Mouse (Mus musculus): ENCODE data around the gene Wdr5b. TPM values are rescaled to one million over a fixed set of nuclear protein-coding genes. Genes with fewer than 3 reads are reported as not detected.
"Not testable (repeated sequence)": the region's sequence is repeated elsewhere in the genome, so short reads cannot be mapped to it uniquely, and the experiment has no call there.

The Wdr5b gene
- polyA plus RNA-seq, 1 experiment from 2014 or later, result 10.6 TPM

DNA sequence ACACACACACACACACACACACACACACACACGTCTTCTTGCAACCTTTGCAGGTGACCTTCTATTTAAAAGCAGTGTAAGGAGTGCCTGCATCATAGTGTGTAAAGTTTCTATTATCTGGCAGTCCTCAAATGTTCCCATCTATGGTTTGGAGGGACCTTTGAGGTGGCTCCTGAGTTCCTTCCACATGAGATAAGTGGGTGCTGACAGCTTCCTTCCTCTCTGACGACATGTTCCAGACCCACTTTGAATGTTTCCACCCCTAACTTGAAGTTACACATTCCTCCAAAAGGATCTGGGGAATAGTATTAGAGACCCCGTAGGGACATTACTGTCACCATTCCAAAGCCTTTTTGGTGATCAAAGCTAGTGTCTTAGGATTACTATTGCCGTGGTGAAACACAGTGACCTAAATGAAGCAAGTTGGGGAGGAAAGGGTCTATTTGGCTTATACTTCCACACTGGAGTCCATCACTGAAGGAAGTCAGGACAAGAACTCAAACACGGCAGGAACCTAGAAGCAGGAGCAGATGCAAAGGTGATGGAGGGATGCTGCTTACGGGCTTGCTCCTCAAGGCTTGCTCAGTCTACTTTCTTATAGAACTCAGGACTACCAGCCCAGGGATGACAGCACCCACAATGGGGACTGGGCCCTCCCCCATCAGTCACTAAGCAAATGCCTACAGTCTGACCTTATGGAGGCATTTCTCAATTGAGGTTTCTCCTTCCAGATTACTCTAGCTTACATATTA, 12.7 kb downstream of the Wdr5b start:
- Histone ChIP-seq H3K27ac (no peak overlapping the region), H3K36me3 (peaks cover 65% of the 10 kb centered on the region), H3K27me3 (no peaks in the 10 kb centered on the region), H3K4me3 (no peak overlapping the region), H3K4me1 (0 out of 2 replicates have a peak, but pooled peaks cover 3% of the 10 kb centered on the region), H3K4me2 (no peak overlapping the region), H3K9me3 (no peaks in the 10 kb centered on the region), H3K9ac (no peak overlapping the region)
- no peak for ATAC-seq (ENCODE audit: insufficient number of reproducible peaks, low FRiP score, low TSS enrichment, low read depth)
- WGBS, result 79% methylated on average over 6 of the region's 6 CpGs

DNA sequence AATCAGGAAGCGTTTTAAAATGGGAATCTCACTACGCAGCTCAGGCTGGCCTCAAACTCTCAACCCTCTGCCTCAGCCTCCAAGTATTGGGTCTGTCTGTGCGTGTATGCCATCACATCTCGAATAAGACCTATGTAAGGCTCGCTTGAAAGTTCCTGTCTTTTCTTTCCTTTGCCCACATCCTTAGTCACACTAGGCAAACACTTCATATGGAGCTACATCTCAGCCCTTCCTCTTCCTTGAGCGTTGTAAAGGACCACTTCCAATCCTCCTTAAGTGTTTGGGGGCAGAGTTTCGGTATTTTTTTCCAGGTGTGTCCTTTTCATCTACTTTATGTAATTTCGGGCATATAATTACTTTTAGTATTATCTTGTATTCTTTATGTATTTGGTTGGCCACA, 13.9 kb downstream of the Wdr5b start:
- H3K9me3 ChIP-seq, result no peaks in the 10 kb centered on the region
- no peak overlapping the region for H3K27ac ChIP-seq
- 0 out of 2 replicates have a peak, but pooled peaks cover 3% of the 10 kb centered on the region for H3K4me1 ChIP-seq
- no peak overlapping the region for H3K9ac ChIP-seq
- 90% methylated on average over 8 of the region's 8 CpGs for WGBS
- ATAC-seq (ENCODE audit: insufficient number of reproducible peaks, low FRiP score, low TSS enrichment, low read depth), result no peak
- H3K4me3 ChIP-seq, result no peak overlapping the region
- H3K27me3 ChIP-seq, result no peaks in the 10 kb centered on the region
- H3K4me2 ChIP-seq, result no peak overlapping the region
- H3K36me3 ChIP-seq, result peaks cover 53% of the 10 kb centered on the region

DNA sequence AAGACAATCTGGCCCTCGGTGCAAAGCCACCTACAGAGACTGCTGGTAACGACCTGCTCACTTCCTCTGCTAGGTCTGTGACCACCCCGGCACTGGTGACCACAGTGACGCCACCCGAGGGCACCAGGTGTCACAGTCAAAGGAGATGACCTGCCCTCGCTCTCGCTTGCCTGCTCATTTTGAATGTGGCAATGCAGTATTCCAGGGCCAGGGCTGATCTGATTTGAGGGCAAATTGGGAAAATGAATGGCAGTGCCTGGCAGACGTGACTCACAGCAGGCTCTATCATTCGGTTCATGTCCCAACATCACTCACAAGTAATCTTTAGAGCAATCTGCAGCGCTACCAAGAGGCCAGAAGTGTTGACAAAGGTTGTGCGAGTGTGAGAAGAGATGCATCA, 15.4 kb downstream of the Wdr5b start:
- no peak overlapping the region for H3K4me2 ChIP-seq
- 87% methylated on average over 11 of the region's 11 CpGs for WGBS
- H3K27me3 ChIP-seq, result no peaks in the 10 kb centered on the region
- H3K4me1 ChIP-seq, result 0 out of 2 replicates have a peak, but pooled peaks cover 3% of the 10 kb centered on the region
- H3K9me3 ChIP-seq, result no peaks in the 10 kb centered on the region
- H3K4me3 ChIP-seq, result no peak overlapping the region
- no peak overlapping the region for H3K9ac ChIP-seq
- no peak overlapping the region for H3K27ac ChIP-seq
- H3K36me3 ChIP-seq, result peaks cover 47% of the 10 kb centered on the region
- ATAC-seq (ENCODE audit: insufficient number of reproducible peaks, low FRiP score, low TSS enrichment, low read depth), result no peak

DNA sequence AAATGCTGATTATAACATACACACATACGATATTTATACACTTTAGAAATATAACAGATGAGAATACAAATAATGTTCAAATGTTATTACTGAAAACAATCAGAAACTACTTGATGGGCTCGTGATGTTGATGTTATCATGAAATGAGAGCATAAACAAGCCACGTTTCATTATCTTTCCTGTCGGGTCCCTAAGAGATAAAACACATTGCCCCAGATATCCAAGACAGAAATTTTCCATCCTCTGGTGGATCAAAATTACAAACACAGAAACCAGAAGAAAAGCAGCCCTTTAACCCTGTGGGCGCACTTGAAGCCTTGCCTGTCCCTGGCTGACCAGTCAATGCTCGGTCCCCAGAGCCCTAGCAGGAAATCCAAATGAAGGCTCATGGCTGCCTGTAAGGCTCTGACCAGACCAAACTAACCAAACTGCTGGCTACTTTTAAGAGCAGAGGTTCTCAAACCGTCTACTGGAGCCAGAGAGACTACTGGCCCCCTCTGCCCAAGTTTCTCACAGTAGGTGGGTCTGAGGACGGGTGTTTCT, 17.0 kb downstream of the Wdr5b start:
- H3K27me3 ChIP-seq, result no peaks in the 10 kb centered on the region
- H3K4me2 ChIP-seq, result no peak overlapping the region
- ATAC-seq (ENCODE audit: insufficient number of reproducible peaks, low FRiP score, low TSS enrichment, low read depth), result no peak
- no peak overlapping the region for H3K9ac ChIP-seq
- H3K4me3 ChIP-seq, result no peak overlapping the region
- 71% methylated on average over 8 of the region's 8 CpGs for WGBS
- H3K36me3 ChIP-seq, result peaks cover 35% of the 10 kb centered on the region
- 0 out of 2 replicates have a peak, but pooled peaks cover 3% of the 10 kb centered on the region for H3K4me1 ChIP-seq
- H3K27ac ChIP-seq, result no peak overlapping the region
- no peaks in the 10 kb centered on the region for H3K9me3 ChIP-seq

DNA sequence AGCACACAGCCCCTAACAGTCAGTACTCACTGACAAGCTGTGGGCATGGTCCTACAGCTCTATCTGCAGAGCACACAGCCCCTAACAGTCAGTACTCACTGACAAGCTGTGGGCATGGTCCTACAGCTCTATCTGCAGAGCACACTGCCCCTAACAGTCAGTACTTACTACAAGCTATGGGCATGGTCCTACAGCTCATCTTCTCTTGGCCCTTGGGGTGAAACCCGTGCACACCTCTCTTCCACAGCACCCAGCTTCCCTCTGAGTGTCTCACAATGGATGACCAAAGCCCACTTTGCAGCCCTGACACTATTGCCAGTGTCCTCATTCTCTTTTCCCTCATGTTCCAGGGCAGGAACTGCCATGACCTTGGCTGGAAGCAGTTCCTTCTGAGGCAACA, 21.5 kb downstream of the Wdr5b start:
- H3K9me3 ChIP-seq; ATAC-seq (ENCODE audit: insufficient number of reproducible peaks, low FRiP score, low TSS enrichment, low read depth); H3K27ac ChIP-seq; H3K27me3 ChIP-seq; H3K36me3 ChIP-seq; H3K4me2 ChIP-seq; H3K9ac ChIP-seq; H3K4me3 ChIP-seq: not testable (repeated sequence)
- H3K4me1 ChIP-seq, result peaks cover 13% of the 10 kb centered on the region
- WGBS, result 78% methylated on average over 1 of the region's 1 CpGs

DNA sequence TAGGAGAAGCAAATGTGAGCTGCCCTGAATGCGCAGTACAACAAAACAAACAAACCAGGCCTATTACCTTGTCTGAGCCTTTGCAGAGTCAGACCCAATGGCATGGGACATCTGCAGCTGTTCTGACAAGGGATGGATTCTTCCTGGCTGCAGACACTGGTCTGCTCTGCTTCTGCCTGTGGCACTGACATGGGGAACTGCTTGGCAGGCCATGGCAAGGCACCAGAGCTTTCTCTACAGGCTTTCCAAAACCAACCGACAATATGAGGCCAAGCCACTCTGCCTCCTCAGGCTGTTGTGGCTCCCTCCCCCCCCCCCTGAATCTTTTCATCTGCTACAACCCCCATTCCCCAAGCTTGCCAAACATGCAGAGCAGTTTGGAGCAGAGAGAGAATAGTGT, 22.3 kb downstream of the Wdr5b start:
- H3K4me2 ChIP-seq, result no peak overlapping the region
- H3K4me3 ChIP-seq, result no peak overlapping the region
- no peak for ATAC-seq (ENCODE audit: insufficient number of reproducible peaks, low FRiP score, low TSS enrichment, low read depth)
- 66% methylated on average over 2 of the region's 2 CpGs for WGBS
- H3K36me3 ChIP-seq, result peaks cover 6% of the 10 kb centered on the region
- peaks cover 17% of the 10 kb centered on the region for H3K4me1 ChIP-seq
- no peaks in the 10 kb centered on the region for H3K9me3 ChIP-seq
- H3K27me3 ChIP-seq, result no peaks in the 10 kb centered on the region
- no peak overlapping the region for H3K9ac ChIP-seq
- H3K27ac ChIP-seq, result 0 out of 2 replicates have a peak overlapping the region, but pooled peaks have one; percentile 4

DNA sequence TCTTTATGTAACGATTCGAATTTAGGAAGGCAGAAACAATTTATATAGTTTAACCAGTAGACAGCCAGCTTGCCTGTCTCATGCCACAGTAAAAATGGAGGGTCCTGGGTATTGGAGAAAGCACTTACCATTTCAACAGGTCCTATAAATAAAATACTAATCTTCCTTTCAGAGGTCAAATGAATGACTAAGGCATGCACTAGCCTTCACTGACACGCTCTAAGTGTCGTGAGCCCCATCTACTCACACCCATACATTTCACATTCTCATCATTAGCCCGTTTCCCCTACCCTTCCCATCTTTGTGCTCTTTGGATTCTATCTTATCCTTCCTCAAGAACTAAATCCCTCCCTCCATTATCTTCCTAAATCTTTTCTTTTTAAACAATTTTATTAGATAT, 23.9 kb downstream of the Wdr5b start:
- no peak for ATAC-seq (ENCODE audit: insufficient number of reproducible peaks, low FRiP score, low TSS enrichment, low read depth)
- Histone ChIP-seq H3K9me3 (no peaks in the 10 kb centered on the region), H3K9ac (no peak overlapping the region), H3K27me3 (no peaks in the 10 kb centered on the region), H3K4me2 (no peak overlapping the region), H3K4me1 (peaks cover 30% of the 10 kb centered on the region), H3K36me3 (peaks cover 6% of the 10 kb centered on the region), H3K4me3 (no peak overlapping the region), H3K27ac (no peak overlapping the region)
- WGBS, result 81% methylated on average over 5 of the region's 5 CpGs

DNA sequence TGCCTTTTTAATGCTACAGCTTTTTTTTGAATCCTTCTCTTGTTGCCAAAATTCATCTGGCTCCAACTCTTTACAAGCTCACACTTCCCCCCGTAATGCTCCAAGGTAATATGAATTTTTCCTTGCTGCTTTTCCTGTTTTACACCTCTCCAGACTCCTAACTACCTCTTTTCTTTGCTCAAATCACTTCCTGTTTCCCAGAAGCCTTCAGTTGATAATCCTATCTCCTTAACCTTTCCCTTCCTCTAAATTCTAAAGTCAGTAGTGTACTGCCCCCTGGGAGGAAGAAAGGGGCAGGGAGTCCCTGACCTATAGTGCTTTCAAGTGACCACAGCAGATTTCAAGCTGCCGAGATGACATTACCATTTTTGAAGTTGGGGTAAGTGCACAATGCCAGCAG, 26.7 kb downstream of the Wdr5b start:
- Histone ChIP-seq H3K4me3 (no peak overlapping the region), H3K27me3 (no peaks in the 10 kb centered on the region), H3K4me1 (peaks cover 30% of the 10 kb centered on the region), H3K9ac (no peak overlapping the region), H3K36me3 (no peaks in the 10 kb centered on the region), H3K9me3 (no peaks in the 10 kb centered on the region), H3K4me2 (no peak overlapping the region), H3K27ac (no peak overlapping the region)
- ATAC-seq (ENCODE audit: insufficient number of reproducible peaks, low FRiP score, low TSS enrichment, low read depth), result no peak
- 42% methylated on average over 2 of the region's 2 CpGs for WGBS

DNA sequence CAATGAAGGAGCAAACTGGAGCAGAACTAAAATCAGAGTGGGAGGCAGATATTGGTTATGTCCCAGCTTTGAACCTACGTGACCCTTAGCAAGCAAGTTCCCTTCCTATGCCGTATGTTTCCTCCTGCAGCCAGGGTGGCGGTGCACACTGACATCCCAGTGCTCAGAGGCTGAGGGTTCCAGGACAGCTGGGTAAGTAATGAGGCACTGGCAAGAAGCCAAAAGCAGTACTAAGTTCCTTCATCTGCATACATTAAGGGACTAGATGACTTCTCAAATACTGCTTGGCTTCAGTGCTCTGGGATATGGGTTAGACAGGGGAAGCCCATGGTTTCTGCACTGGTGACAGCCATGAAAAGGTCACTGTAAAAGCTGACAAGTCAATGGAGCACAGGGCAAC, 27.4 kb downstream of the Wdr5b start:
- ATAC-seq (ENCODE audit: insufficient number of reproducible peaks, low FRiP score, low TSS enrichment, low read depth), result no peak
- H3K4me1 ChIP-seq, result peaks cover 30% of the 10 kb centered on the region
- 57% methylated on average over 3 of the region's 3 CpGs for WGBS

DNA sequence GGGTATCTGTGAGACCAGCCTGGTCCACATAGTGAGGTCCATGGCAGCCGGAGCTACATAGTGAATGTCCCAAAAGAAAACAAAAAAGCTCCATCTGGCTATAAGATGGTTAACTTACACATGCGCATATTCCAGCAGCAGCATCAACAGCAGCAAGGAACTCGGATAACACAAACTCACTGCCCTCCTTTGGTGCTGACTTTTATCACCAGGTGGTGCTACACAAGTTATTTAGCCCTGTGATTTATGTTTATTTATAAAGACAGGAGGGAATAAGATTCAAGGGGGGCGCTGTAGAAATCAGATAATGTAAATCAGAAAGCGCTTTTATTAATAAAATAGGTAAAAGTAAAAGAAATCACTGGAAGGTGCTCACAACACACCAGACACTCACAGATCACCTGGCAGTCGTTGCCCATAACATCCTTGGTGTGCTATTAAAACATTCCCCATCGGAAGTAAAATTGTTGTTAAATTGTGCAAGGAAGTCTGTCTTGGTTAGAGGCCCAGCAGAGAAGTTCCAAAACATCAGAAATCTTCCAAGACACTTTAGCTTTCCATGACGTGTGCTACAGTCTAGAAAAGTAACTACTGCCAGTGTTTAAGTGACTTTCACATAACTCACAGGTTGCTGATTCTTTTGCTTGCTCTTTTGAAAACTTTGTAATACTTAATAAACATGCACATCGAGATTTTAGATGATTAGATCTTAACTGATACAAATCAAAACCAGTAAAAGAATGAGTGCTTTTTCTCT, 29.0 kb downstream of the Wdr5b start:
- H3K4me3 ChIP-seq, result peak overlapping the region; percentile 86
- 0 out of 2 replicates have a peak overlapping the region, but pooled peaks have one; percentile 82 for H3K9ac ChIP-seq
- H3K27me3 ChIP-seq, result no peaks in the 10 kb centered on the region
- H3K36me3 ChIP-seq, result no peaks in the 10 kb centered on the region
- no peaks in the 10 kb centered on the region for H3K9me3 ChIP-seq
- H3K4me1 ChIP-seq, result peaks cover 27% of the 10 kb centered on the region
- ATAC-seq (ENCODE audit: insufficient number of reproducible peaks, low FRiP score, low TSS enrichment, low read depth), result no peak
- peak overlapping the region; percentile 54 for H3K4me2 ChIP-seq
- WGBS, result 20% methylated on average over 9 of the region's 9 CpGs
- H3K27ac ChIP-seq, result no peak overlapping the region

More for the DNA sequence above, 27.4 kb downstream of the Wdr5b start:
- Histone ChIP-seq H3K4me3 (no peak overlapping the region; the same call in 1 of the 2 replicates), H3K27me3 (no peaks in the 10 kb centered on the region), H3K9me3 (no peaks in the 10 kb centered on the region), H3K4me2 (0 out of 2 replicates have a peak overlapping the region, but pooled peaks have one; percentile 54), H3K27ac (no peak overlapping the region), H3K9ac (no peak overlapping the region), H3K36me3 (no peaks in the 10 kb centered on the region)

DNA sequence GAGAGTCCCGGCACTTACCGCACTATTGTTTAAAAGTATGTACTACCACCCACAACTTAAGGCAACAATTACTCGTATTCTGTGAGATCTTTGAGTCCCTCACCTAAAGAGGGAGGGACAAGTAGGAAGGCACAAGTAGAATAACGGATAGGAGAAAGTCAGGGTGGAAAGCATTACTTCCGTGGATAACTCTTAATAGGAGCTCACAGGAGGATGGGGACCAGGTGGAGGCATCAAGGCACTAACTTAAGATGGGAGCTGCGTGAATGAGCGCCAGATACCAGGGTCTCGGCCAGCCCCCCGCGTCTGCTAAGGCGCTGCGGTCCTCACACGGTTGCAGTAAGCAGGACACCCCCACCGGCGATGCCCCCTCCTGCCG, 30.1 kb downstream of the Wdr5b start:
- H3K4me3 ChIP-seq, result peak overlapping the region; percentile 86
- 0% methylated on average over 15 of the region's 16 CpGs for WGBS
- no peak for ATAC-seq (ENCODE audit: insufficient number of reproducible peaks, low FRiP score, low TSS enrichment, low read depth)

More for the DNA sequence above, 30.1 kb downstream of the Wdr5b start:
- Histone ChIP-seq H3K4me1 (peaks cover 26% of the 10 kb centered on the region), H3K36me3 (peaks cover 5% of the 10 kb centered on the region; the same call in 1 of the 2 replicates), H3K27ac (peak overlapping the region; percentile 100), H3K27me3 (no peaks in the 10 kb centered on the region), H3K9me3 (no peaks in the 10 kb centered on the region), H3K4me2 (peak overlapping the region; percentile 54), H3K9ac (peak overlapping the region; percentile 82)
